23 mouse cellular contexts compared by ENCODE assay signal in the genomic region with DNA sequence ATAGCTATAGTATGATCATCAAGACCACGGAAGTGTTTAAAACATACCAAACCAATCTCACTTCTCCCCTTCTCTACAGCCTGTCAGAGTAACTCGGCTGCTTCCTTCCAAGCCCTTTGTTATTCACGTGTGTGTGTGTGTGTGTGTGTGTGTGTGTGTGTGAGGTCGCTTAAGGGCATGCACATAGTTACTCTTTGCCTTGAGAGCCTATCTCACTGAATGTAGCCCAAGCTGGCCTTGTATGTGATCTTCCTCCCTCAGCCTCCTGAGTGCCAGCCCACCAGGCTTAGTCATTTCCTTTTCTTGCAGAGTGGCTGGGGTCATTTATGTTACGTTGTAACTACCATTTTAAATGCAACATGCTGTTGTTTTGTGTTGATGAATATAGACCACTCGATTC. TPM values are rescaled to one million over a fixed set of nuclear protein-coding genes. Genes with fewer than 3 reads are reported as not detected.
"Had no signal": no experiment of that assay in that cellular context is flagged by ENCODE, and none has a peak within 500 bp of the region (broad histone marks: within the 10 kb centered on the region; RNA-seq: fewer than 3 reads in every experiment).

No protein-coding gene starts in this region.

- ATAC-seq: liver, postnatal 0 days; lung, postnatal 0 days had no signal

- H3K4me1 ChIP-seq: lung, embryonic 15.5 days; midbrain, embryonic 12.5 days; neural tube, embryonic 12.5 days; stomach, embryonic 15.5 days had no signal

- H3K9me3 ChIP-seq: liver, embryonic 15.5 days; lung, embryonic 15.5 days; midbrain, embryonic 10.5 days; midbrain, embryonic 12.5 days; neural tube, embryonic 12.5 days; stomach, embryonic 15.5 days had no signal

- DNase-seq: liver, postnatal 0 days; lung, adult 2 months; lung, postnatal 14 days; lung, postnatal 36 days; midbrain, embryonic 14.5 days; right cerebral cortex, postnatal 14 days; thymus, adult 2 months; thymus, postnatal 25 days; thymus, postnatal 4 days had no signal

- H3K36me3 ChIP-seq: lung, embryonic 15.5 days; midbrain, embryonic 10.5 days; midbrain, embryonic 12.5 days; neural tube, embryonic 12.5 days; stomach, embryonic 15.5 days had no signal

- H3K27me3 ChIP-seq: liver, embryonic 15.5 days; lung, embryonic 15.5 days; neural tube, embryonic 12.5 days; stomach, embryonic 15.5 days had no signal

- H3K4me3 ChIP-seq: liver, embryonic 15.5 days; lung, embryonic 15.5 days; midbrain, embryonic 10.5 days; midbrain, embryonic 12.5 days; neural tube, embryonic 12.5 days; stomach, embryonic 15.5 days had no signal

RNA-seq across cellular contexts. Expression of a gene that starts 20.1 kb away (rescaled TPM):
- total RNA-seq: megakaryocyte-erythroid progenitor cell, adult 5-6 weeks; midbrain, postnatal 0 days; monocyte, adult 5-6 weeks; neutrophil, adult 5-6 weeks had no signal
- polyA plus RNA-seq: liver, embryonic 15.5 days; liver, postnatal 0 days; lung, embryonic 15.5 days; lung, postnatal 0 days; midbrain, embryonic 12.5 days; midbrain, embryonic 14.5 days; midbrain, postnatal 0 days; neural tube, embryonic 12.5 days; neural tube, embryonic 14.5 days; stomach, postnatal 0 days; testis, adult 2 months had no signal

RNA-seq across cellular contexts. Expression of a gene that starts 32.3 kb away (rescaled TPM):
- total RNA-seq: megakaryocyte-erythroid progenitor cell, adult 5-6 weeks; midbrain, postnatal 0 days; monocyte, adult 5-6 weeks; neutrophil, adult 5-6 weeks had no signal
- polyA plus RNA-seq: midbrain, embryonic 14.5 days; neural tube, embryonic 14.5 days had no signal
